Mouse (Mus musculus) C2C12 (cell line): Measurements from ENCODE around the gene Timp2.

Experiments
- CEBPB ChIP-seq: IDR thresholded peaks from one replicate; pipeline ENCODE4 v1.6.1; 2011; ENCODE audit warnings: low read depth, mild to moderate bottlenecking, control low read depth, moderate library complexity
- CTCF ChIP-seq: IDR thresholded peaks from one replicate; pipeline ENCODE4 v1.5.1; 2011; ENCODE audit not compliant: control insufficient read depth, insufficient read depth, insufficient read length
- FOSL1 ChIP-seq: IDR thresholded peaks from one replicate; pipeline ENCODE4 v1.8.0; 2011; ENCODE audit warnings: mild to moderate bottlenecking, low read length; ENCODE audit not compliant: poor library complexity, insufficient read depth, severe bottlenecking
- MAX ChIP-seq: IDR thresholded peaks from one replicate; pipeline ENCODE4 v1.6.1; 2011; ENCODE audit warnings: mild to moderate bottlenecking, control low read depth
- MYOG ChIP-seq: IDR thresholded peaks from one replicate; pipeline ENCODE4 v1.6.1; 2011; ENCODE audit not compliant: control insufficient read depth, insufficient read length; ENCODE audit errors: extremely low read depth
- USF1 ChIP-seq: IDR thresholded peaks from one replicate; pipeline ENCODE4 v1.6.1; 2011; ENCODE audit warnings: low read depth, mild to moderate bottlenecking, control low read depth, moderate library complexity

- TF ChIP-seq CTCF: no peak
- no peak for TF ChIP-seq USF1
- TF ChIP-seq CEBPB: no peak
- no peak for TF ChIP-seq MAX
- no peak for TF ChIP-seq FOSL1
- no peak for TF ChIP-seq MYOG
These were observed 13.7 kb upstream of the Timp2 start for GRCm38 (mm10) chr11:118369251-118369650.
